Mouse (Mus musculus) hindbrain, embryonic 14.5 days (tissue): ENCODE measurements around the gene Ears2. TPM values are rescaled to one million over a fixed set of nuclear protein-coding genes. Genes with fewer than 3 reads are reported as not detected.

Source experiments
- ATAC-seq: fragments of 200-750 bp; cut with Nextera tagmentation; 2 replicates; pipeline ENCODE4 v1.8.0; 2017; ENCODE audit warnings: moderate number of reproducible peaks, mild to moderate bottlenecking, moderate TSS enrichment, moderate library complexity; ENCODE audit not compliant: low FRiP score
- DNase-seq: peaks from one replicate; pipeline ENCODE4 v3.0.0-alpha.2; 2015; ENCODE audit warnings: low spot score
- H3K27ac ChIP-seq: fragments of 300-500 bp; sonication (generic); 2 replicates; pipeline ENCODE4 v1.5.1; 2014; ENCODE audit warnings: mild to moderate bottlenecking, moderate library complexity
- H3K27me3 ChIP-seq: fragments of 300-500 bp; sonication (generic); 2 replicates; pipeline ENCODE4 v1.6.1; 2014; ENCODE audit warnings: mild to moderate bottlenecking, low read length, mixed read lengths; ENCODE audit not compliant: control insufficient read depth, insufficient read depth
- H3K36me3 ChIP-seq: fragments of 300-500 bp; sonication (generic); replicated peaks from 2 replicates; pipeline ENCODE4 v1.6.1; 2014; ENCODE audit not compliant: control insufficient read depth, insufficient read depth
- H3K4me1 ChIP-seq: fragments of 300-500 bp; sonication (generic); replicated peaks from 2 replicates; pipeline ENCODE4 v1.6.1; 2014; ENCODE audit warnings: antibody characterized with exemption, low read length, mixed read lengths; ENCODE audit not compliant: control insufficient read depth, insufficient read depth
- H3K4me2 ChIP-seq: fragments of 300-500 bp; sonication (generic); replicated peaks from 2 replicates; pipeline ENCODE4 v1.6.1; 2014; ENCODE audit warnings: mild to moderate bottlenecking, moderate library complexity
- H3K4me3 ChIP-seq: fragments of 300-500 bp; sonication (generic); replicated peaks from 2 replicates; pipeline ENCODE4 v1.5.1; 2014; ENCODE audit warnings: mild to moderate bottlenecking, low read length
- H3K9ac ChIP-seq: fragments of 300-500 bp; sonication (generic); 2 replicates; pipeline ENCODE4 v1.6.1; 2014
- H3K9me3 ChIP-seq: fragments of 300-500 bp; sonication (generic); 2 replicates; pipeline ENCODE4 v1.6.1; 2016; ENCODE audit warnings: low read length; ENCODE audit not compliant: control insufficient read depth
- WGBS: fragments of 180-500 bp; shearing (Covaris S2); extraction: QIAGEN DNeasy Blood & Tissue Kit; methylation state at CpG from one replicate; pipeline ENCODE4 v1.1.7; 2014; 5-methylcytosine and 5-hydroxymethylcytosine counted together
- polyA plus RNA-seq: library from polyadenylated mRNA; unstranded; fragments of >200 nt; fragmentation: Nextera tagmentation; extraction: Ambion mirVana; gene quantifications from 2 replicates; pipeline ENCODE4 v1.2.1, GENCODE M21; 2014

The Ears2 gene
- polyA plus RNA-seq, 1 experiment from 2014 or later: 10.8 TPM

DNA sequence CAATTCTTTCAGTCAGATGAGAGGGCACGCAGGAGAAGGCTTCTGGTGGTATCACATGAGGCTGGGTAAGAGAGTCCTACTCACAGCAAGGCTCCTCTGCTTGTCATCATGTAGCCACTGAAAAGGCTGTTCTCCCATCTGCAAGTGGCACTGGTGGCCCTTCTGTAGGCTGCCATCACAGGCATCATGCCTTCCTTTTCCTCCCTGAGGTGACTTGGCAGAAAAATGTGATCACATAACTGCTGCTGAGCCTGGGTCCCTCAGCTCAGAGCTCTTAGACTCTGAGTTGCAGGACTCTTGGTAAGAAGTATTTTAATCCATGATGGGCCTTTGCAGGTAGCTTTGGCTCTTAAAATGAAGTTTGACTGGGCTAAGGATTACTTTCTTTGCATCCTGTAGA lies 14.0 kb upstream of the Ears2 start:
- Histone ChIP-seq H3K9ac (no peak overlapping the region), H3K9me3 (no peaks in the 10 kb centered on the region), H3K27me3 (no peaks in the 10 kb centered on the region), H3K4me2 (no peak overlapping the region), H3K27ac (no peak overlapping the region), H3K4me1 (no peaks in the 10 kb centered on the region), H3K4me3 (no peak overlapping the region), H3K36me3 (peaks cover 85% of the 10 kb centered on the region)
- DNase-seq (no peak), ATAC-seq (no peak)
- WGBS: 97% methylated on average over 1 of the region's 1 CpGs

DNA sequence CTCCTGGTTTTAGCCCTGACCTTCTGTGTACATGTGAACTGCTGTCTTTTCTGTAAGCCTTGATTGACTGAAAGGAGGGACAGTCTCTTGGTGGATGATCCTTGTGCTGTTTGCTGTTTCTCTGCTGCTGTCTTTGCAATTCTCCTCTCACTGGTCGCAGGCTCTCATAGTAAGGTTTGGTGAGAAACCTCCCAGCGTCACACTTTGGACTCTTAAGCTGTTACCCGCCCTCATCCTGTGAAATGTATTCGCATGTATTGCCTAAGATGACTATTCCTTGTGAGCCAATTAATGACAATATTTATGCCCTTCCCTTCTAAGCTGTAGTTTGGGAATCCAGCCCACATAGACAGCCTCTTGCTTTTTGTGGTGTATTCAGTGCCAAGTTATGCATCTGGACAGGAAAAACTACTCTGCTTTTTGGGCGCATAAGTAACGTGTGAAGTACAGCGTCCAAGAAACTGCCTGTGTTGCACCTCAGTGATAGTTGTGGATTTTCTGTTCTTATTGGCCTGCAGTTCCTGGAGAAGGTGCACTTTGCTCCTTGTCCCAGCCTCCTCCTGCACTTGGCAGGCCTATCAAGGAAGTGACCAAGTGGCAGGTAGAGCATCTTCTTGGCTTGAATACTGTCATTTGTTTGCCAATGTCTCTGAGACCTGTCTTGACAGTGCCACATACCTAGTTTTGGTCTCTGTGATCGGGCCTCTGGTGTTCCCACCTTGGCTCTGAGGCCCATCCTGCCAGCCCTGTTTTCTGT lies 12.9 kb upstream of the Ears2 start:
- no peak overlapping the region for H3K27ac ChIP-seq
- no peak overlapping the region for H3K4me2 ChIP-seq
- 94% methylated on average over 8 of the region's 8 CpGs for WGBS
- no peak overlapping the region for H3K9ac ChIP-seq
- peaks cover 86% of the 10 kb centered on the region for H3K36me3 ChIP-seq
- no peaks in the 10 kb centered on the region for H3K4me1 ChIP-seq
- no peak overlapping the region for H3K4me3 ChIP-seq
- DNase-seq (no peak), ATAC-seq (no peak)
- H3K27me3 ChIP-seq: no peaks in the 10 kb centered on the region
- no peaks in the 10 kb centered on the region for H3K9me3 ChIP-seq

DNA sequence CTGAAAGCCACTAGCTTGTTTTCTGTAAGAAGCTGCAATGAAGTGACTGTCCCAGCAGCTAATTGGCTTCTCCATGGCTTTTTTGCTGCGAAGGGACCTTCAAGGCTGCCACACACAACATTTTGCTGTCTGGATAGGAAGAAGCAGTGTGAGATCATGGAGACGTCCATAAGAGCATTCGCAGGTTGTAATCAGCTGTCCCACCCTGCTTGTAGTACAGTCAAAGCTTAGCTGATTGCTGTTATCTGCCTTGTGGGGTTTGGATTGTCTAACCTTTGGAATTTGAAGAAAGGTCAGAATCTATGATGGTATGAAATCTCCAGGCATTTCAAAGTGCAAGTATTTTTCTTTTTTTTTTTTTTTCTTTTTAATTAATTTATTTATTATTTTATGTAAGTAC lies 7.3 kb upstream of the Ears2 start:
- Histone ChIP-seq H3K9ac (no peak overlapping the region), H3K4me3 (no peak overlapping the region), H3K36me3 (peaks cover 99% of the 10 kb centered on the region), H3K27me3 (no peaks in the 10 kb centered on the region), H3K4me1 (peaks cover 5% of the 10 kb centered on the region; the same call in 1 of the 2 replicates), H3K9me3 (no peaks in the 10 kb centered on the region), H3K27ac (no peak overlapping the region), H3K4me2 (no peak overlapping the region)
- ATAC-seq (no peak), DNase-seq (no peak)
- WGBS: 88% methylated on average over 3 of the region's 3 CpGs

DNA sequence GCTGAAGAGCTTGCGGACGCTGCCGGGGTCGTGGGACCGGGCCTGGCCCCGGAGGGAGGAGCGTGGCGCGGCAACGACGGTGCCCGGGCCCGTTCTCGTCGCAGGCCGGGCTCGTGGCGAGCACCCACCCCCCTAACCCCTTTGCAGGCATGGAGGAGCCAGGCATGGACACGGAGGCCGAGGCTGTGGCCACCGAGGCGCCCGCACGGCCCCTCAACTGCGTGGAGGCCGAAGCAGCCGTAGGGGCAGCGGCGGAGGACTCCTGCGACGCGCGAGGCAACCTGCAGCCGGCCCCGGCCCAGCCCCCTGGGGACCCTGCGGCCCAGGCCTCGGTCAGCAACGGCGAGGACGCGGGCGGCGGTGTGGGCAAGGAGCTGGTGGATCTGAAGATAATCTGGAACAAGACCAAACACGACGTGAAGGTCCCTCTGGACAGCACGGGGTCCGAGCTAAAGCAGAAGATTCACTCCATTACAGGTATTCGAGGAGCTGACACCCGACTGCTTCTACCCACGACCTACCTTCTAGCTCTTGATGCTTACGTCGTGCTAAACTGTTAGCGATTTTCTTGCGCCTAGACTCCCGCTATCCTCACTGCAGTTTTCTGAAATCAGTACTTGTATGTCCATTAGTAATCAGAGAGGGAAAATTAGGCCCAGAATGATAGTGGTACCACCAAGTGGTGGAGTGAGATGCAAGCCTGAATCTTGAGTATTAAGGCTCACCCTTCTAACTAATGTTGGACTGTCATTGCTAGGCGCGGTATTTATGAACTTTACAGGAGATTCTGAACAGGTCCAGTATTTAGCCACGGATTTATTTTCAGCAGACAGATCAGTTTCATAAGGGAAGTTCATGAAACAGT lies 686 bp upstream of the Ears2 start:
- H3K9ac ChIP-seq: peak overlapping the region; percentile 96
- H3K36me3 ChIP-seq: peaks cover 41% of the 10 kb centered on the region
- no peaks in the 10 kb centered on the region for H3K27me3 ChIP-seq
- peak overlapping the region; percentile 94 for H3K4me3 ChIP-seq
- ATAC-seq (peak; percentile 18), DNase-seq (no peak)
- H3K27ac ChIP-seq: peak overlapping the region; percentile 91
- 1% methylated on average over 54 of the region's 58 CpGs for WGBS
- H3K4me2 ChIP-seq: peak overlapping the region; percentile 88
- H3K4me1 ChIP-seq: peaks cover 25% of the 10 kb centered on the region
- no peaks in the 10 kb centered on the region for H3K9me3 ChIP-seq

DNA sequence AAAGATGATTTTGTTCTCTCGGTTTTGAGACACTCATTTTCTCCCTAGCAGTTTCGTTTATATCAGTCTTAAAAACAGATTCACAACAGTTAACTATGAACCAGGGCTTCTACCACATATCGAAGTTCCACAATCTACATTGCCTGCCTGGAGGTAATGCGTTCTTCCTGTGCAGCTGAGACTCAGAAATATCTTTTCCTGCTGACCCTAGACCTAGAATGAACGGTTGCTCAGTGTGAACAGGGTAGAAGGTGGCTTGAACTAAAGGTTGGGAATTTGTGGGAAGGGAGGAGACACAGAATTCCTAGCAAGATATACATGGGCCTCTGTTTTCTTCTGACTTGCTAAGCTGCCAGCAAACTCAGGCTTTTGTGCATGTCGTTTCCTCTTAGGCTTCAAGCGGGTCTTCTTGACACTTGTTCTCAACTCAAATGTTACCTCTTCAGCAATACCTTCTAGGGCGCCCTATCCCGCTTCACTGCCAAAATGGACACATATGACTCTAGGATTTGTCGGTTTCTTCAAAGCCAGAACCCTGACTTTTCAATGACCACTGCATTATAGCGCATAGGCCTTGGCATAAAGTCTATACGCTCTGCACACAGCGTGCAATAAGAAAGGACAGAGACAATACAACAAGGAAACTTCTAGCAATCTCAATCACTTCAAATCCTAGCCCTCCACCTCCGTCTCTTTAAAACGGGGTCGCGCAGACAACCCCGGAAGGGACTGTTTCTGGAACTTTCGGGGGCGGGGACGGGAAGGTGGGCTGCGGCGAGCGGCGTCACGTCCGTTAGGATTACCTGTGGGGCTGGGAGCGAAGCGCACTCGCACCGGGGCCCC lies 740 bp downstream of the Ears2 start:
- H3K27ac ChIP-seq: peak overlapping the region; percentile 91
- no peaks in the 10 kb centered on the region for H3K9me3 ChIP-seq
- 22% methylated on average over 31 of the region's 31 CpGs for WGBS
- peak overlapping the region; percentile 94 for H3K4me3 ChIP-seq
- peaks cover 39% of the 10 kb centered on the region for H3K36me3 ChIP-seq
- ATAC-seq: no peak
- DNase-seq: no peak
- no peaks in the 10 kb centered on the region for H3K27me3 ChIP-seq
- H3K4me2 ChIP-seq: peak overlapping the region; percentile 68
- peak overlapping the region; percentile 96 for H3K9ac ChIP-seq
- peaks cover 25% of the 10 kb centered on the region for H3K4me1 ChIP-seq

DNA sequence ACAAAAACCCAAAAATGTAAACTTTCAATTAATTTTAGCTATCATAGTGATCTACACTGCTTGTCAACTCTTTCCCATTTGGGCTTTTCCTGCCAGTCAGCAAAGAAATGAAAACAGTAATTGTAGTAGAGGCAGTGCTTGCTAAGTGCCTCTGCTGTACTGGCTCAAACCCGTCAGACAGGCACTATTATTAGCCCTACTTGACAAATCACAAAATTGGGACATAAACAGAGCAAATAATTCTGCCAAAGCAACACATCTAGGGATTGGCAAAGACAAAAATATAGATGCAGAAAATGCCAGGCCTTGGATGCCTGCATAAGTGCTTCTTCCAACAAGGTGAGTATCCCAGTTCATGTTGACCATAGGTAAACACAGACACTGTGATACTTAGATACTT lies 1.4 kb downstream of the Ears2 start:
- Histone ChIP-seq H3K27me3 (no peaks in the 10 kb centered on the region), H3K27ac (no peak overlapping the region), H3K9ac (no peak overlapping the region), H3K9me3 (no peaks in the 10 kb centered on the region), H3K4me3 (no peak overlapping the region), H3K36me3 (peaks cover 38% of the 10 kb centered on the region), H3K4me2 (peak overlapping the region; percentile 68), H3K4me1 (peaks cover 25% of the 10 kb centered on the region)
- no peak for ATAC-seq
- WGBS: 85% methylated on average over 1 of the region's 1 CpGs
- DNase-seq: no peak

DNA sequence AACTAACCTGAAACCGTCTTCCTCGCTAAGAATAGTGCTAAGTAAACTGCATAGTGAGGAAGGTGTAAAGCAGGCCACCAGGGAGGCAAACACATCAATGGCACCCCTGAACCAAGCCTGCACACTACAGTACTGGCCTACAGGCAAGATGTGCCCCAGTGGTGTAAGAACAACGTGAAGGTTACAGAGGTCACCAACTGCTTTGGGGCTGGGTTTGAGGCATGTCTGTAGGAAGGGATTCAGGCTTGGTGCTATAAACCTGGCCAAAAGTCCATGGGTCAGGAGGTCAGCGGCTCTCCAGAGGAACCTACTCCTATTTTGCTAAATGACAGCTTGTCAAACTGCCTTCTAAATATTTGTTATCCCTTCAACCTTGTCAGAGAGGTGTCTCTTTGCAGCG lies 10.4 kb downstream of the Ears2 start:
- 94% methylated on average over 5 of the region's 5 CpGs for WGBS
- Histone ChIP-seq H3K36me3 (peaks cover 42% of the 10 kb centered on the region), H3K4me2 (no peak overlapping the region), H3K4me3 (no peak overlapping the region), H3K9me3 (no peaks in the 10 kb centered on the region), H3K27me3 (no peaks in the 10 kb centered on the region), H3K9ac (no peak overlapping the region), H3K4me1 (no peaks in the 10 kb centered on the region), H3K27ac (no peak overlapping the region)
- ATAC-seq: no peak
- no peak for DNase-seq

DNA sequence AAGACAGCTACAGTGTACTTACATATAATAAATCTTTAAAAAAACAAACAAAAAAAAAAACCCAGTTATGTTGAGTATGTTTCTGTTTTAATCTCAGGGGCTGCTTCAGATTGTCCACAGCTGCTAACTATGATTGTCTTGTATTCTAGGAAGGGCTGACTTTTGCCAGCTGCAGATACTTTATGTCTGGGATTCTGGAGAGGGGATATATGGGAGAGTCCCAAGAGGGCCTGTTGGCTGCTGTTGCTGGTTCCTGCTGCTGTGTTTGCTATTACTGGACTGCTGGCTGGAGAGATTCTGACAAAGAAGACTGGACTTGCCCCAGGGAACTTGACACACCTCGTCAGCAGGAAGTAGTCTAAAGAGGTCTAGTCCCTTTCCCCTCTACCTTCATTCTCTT lies 16.2 kb downstream of the Ears2 start:
- no peaks in the 10 kb centered on the region for H3K4me1 ChIP-seq
- H3K27me3 ChIP-seq: no peaks in the 10 kb centered on the region
- H3K27ac ChIP-seq: no peak overlapping the region
- H3K9me3 ChIP-seq: no peaks in the 10 kb centered on the region
- WGBS: 93% methylated on average over 1 of the region's 1 CpGs
- H3K4me2 ChIP-seq: no peak overlapping the region
- peaks cover 58% of the 10 kb centered on the region for H3K36me3 ChIP-seq
- no peak overlapping the region for H3K9ac ChIP-seq
- no peak for DNase-seq
- H3K4me3 ChIP-seq: no peak overlapping the region
- no peak for ATAC-seq

DNA sequence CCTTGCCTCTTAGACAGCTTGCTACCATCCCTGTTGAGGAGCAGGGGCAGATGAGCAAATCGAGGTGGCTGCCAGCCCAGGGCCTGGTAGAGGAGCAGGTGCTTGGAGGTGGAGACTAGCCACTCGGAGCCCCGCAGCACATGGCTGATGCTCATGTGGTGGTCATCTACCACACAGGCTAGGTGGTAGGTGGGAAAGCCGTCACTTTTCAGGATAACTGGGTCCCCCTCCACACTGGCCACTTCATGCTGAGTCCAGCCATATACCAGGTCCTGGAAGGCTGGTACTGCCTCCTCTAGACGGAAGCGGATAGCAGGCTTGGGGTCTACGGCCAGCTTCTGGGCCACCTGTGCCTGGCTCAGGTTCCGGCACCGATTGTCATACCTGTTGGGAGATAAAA lies 18.9 kb downstream of the Ears2 start:
- no peak for ATAC-seq
- DNase-seq: no peak
- Histone ChIP-seq H3K4me3 (no peak overlapping the region), H3K36me3 (peaks cover 49% of the 10 kb centered on the region), H3K4me1 (no peaks in the 10 kb centered on the region), H3K9me3 (no peaks in the 10 kb centered on the region), H3K27ac (no peak overlapping the region), H3K4me2 (no peak overlapping the region), H3K9ac (no peak overlapping the region), H3K27me3 (no peaks in the 10 kb centered on the region)
- 96% methylated on average over 9 of the region's 9 CpGs for WGBS
